Mouse (Mus musculus): ENCODE measurements around the gene Zfp143.
"Not testable (repeated sequence)": the region's sequence is repeated elsewhere in the genome, so short reads cannot be mapped to it uniquely, and the experiment has no call there.

Gene Zfp143

DNA sequence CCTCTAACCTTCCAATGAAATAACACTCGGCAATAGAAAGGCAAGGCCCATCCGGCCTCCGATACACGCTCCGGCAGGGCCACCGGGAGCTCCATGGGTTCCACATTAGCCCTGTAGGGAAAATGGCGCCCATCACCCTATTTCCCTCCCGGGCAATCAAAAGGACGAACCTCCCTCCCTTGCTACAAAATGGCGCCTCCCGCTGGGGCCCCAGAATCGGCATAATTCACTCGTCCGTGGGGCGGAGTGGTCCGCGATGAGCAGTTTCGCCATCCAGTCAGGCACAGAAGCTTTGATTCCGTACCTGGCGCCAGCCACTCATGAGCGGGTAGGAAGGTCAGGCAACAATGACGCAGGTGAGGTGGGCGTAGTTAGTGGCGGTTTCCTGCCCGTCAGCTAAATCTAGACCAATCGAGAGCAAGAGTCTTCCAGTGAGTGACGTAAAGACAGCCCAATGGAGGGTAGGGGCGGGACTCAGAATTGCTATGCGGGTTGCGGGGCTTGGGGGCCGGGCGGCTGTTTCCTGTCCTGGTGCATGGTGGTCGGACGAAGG is at the start of gene Zfp143:
Gene Zfp143, plus strand, starts transcription at position 19 of the 553 bp plus-strand sequence.
- DNase-seq (ENCODE audit: low read depth) = peak; percentile 100

- DNase-seq (ENCODE audit: low read depth) = no peak
Measured at GRCm38 (mm10) chr7:110011417-110011816, 49.6 kb upstream of the Zfp143 start.

- DNase-seq (ENCODE audit: low read depth) = peak; percentile 48
Measured at GRCm38 (mm10) chr7:110014272-110014671, 46.7 kb upstream of the Zfp143 start.

DNA sequence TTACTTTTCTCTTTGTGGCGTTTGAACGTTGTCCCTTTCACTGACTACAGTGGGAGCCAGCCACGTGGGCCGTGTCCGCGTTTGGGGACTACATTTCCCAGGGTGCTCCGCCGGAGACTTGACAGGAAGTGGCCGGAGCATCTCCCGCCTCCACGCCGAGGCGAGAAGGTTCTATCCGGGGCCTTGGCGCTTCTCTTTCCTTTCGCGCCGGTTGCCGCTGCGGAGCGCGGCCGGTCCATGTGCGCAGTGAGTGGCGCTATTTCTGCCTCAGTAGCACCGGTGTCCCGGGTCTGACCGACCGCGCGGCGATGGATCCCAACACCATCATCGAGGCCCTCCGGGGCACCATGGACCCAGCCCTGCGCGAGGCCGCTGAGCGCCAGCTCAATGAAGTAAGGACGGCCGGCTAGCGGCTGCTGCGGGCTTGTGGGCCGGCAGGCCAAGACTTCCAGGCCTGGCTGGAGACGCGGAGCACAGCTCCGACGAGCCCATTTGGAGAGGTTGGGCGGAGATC is 42.8 kb upstream of the Zfp143 start, which contains the start of gene Ipo7:
Gene Ipo7, plus strand, starts transcription at position 158 of the 514 bp plus-strand sequence.
- DNase-seq (ENCODE audit: low read depth) = peak; percentile 93

GRCm38 (mm10) chr7:110018631-110019482 is 42.2 kb upstream of the Zfp143 start:
- peak; percentile 53 for DNase-seq (ENCODE audit: low read depth)

GRCm38 (mm10) chr7:110023553-110023952 is 37.5 kb upstream of the Zfp143 start:
- no peak for DNase-seq (ENCODE audit: low read depth)

GRCm38 (mm10) chr7:110026594-110026993 is 34.4 kb upstream of the Zfp143 start:
- no peak for DNase-seq (ENCODE audit: low read depth)

DNA sequence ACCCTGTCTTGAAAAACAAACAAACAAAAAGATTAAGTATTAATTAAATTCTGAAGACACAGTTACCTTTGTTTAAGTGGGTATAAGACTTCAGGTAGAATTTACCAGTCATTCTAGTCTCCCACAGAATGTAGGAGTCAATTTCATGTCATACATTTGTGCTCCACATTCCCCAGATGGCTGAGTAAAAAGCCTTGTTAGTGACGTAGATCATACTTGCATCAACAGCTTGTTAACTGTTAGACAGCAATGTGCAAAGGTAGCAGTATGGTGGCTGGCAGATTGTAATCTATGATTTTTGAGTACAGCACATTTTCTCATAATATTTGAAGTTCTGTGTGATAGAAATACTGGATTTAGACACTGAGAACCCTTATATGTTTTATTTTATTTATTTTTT is 32.2 kb upstream of the Zfp143 start:
- no peak for DNase-seq (ENCODE audit: low read depth)

DNA sequence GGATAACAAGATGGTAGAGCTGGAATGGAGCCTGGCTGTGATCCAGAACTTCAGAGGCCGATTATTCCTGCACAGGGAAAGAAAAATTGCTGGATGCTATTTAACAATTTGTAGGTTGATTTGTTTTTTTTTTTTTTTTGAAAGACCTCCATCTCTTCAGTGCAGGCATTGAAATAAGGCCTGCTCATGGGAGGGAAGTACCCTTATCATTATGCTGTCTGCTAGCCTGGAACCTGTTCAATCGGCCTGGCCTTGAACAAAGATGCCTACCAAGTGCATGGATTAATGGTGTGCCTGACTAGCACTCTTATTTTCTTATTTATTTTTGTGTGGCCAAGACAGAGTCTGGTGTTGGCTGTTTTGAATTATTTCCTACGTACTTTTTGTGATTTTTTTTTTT is 30.7 kb upstream of the Zfp143 start:
- DNase-seq (ENCODE audit: low read depth) = no peak

DNA sequence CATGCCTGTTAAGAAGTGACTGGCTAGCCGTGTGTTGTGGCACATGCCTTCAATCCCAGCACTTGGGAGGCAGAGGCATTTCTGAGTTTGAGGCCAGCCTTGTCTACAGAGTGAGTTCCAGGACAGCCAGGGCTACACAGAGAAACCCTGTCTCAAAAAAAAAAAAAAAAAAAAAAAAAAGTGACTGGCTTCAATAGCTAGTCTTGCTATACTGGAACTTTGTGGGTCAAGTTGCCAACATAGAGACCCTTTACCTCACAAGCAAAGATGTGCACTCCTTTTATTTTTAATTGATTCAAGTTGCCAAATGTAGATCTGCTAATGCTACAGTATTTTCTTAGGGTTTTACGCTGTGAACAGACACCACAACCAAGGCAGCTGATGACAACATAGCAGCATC is 3.3 kb upstream of the Zfp143 start:
- DNase-seq (ENCODE audit: low read depth) = not testable (repeated sequence)

DNA sequence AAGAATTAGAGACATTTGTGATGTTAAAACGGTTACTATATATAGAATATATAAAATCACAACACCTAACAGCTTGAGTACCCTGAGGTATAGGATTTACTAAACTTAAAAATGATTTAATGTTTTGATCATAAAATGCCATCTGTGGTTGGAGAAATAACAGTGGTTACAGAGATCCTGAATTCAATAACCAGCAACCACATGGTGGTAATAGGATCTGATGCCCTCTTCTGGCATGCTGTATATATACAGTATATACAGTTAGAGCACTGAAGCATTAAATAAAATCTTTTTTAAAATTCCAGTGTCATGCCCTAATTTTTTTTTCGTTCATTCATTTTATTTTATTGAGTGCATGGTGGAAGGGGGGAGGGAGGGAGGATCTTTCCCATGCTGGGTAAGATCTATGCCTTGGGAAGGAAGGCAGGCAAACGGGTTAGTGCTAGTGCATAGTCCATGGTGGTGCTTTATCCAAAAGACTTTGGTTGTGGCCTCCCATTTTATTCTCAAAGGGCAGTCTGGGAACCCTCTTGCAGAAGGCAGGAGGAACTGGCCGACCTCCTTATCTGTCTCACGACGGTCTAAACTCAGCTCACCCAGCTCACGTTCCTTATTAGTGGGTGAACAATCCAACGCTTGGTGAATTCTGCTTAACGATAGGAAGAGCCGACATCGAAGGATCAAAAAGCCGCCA is 1.8 kb upstream of the Zfp143 start:
- peak; percentile 72 for DNase-seq (ENCODE audit: low read depth)

DNA sequence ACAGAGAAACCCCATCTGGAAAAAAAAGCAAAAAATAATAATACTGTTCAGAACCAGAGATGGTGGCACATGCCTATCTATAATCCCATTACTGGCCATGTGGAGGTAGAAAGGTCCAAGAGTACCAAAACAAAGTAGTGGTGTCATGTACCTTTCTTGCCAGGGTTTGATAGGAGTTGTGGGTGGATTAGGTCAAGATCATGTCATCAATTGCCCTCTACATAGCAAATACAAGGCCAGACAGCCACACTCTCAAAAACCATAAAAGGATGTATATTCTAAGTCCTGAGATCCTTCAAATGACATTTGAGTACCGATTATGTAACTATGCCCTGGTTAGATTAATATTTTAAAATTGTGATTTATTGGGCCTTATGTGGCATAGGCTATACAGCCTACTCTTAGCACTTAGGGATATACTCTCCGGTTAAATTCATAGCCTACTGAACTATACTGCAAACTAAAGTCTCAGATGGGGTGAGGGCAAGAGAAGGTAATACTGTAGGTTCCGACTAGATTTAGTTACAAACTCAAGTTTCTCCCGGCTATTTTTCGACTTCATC is 830 bp upstream of the Zfp143 start:
- no peak for DNase-seq (ENCODE audit: low read depth)

GRCm38 (mm10) chr7:110060669-110061198 is 283 bp upstream of the Zfp143 start:
- peak; percentile 80 for DNase-seq (ENCODE audit: low read depth)

DNA sequence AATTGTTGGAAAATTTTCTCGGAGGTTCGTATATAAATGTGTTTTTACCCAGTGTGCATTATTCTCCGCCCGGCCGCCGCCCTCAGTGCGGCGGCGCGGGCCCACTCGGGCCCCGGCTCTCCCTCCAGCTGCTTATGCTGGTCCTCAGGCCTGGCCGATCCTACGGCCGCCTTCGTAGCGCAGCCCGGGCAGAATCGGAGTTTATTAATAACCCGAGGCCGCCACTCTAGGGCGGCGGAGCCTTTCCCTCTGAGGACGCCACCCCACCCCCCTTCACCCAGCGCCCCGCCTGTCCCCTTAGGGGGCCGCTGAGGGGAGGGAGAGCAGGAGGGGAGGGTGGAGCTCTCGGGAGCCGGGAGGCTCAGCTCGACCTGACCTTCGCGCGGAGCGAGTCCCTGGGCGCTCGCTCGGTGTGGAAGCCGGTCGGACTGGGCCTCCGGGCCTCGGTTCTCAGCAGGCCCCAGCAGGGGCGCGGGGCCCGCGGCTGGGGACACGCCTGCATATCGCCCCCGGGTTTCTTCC is 796 bp downstream of the Zfp143 start:
- DNase-seq (ENCODE audit: low read depth) = no peak

DNA sequence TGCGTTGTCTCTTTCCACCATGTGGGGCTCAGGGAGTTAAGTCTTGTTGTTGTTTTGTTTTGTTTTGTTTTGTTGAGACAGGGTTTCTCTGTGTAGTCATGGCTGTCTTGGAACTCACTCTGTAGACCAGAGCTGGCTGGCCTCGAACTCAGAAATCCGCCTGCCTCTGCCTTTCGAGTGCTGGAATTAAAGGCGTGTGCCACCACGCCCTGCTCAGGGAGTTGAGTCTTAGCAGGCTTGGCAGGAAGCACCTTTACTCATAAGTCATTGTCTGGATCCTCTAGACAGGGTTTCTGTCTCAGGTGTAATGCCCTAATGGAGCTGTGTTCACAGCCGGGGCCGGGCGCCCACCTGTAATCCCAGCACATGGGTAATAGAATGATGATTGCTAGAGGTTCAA is 2.7 kb downstream of the Zfp143 start:
- DNase-seq (ENCODE audit: low read depth) = no peak

GRCm38 (mm10) chr7:110069070-110069469 is 8.1 kb downstream of the Zfp143 start:
- no peak for DNase-seq (ENCODE audit: low read depth)

- DNase-seq (ENCODE audit: low read depth) = peak; percentile 78
Measured at GRCm38 (mm10) chr7:110078168-110078567, 17.2 kb downstream of the Zfp143 start.

GRCm38 (mm10) chr7:110083386-110084165 is 22.6 kb downstream of the Zfp143 start:
- DNase-seq (ENCODE audit: low read depth) = peak; percentile 70

DNA sequence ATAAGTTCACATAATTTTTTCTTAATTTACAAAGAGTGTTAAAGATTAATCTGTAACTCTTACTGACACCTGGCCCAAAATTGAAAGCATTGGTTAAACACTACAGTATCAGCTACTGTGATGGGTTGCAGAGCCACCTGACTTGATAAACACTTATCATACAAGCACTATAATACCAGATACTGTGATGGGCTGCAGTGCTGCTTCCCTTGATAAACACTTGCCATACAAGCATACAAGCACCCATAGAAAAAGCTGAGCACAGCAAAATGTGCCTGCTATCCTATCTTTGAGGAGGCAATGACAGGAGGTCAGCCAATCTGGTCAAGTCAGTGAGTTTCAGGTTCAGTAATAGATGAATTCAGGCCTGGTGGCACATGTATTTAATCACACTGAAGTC is 24.2 kb downstream of the Zfp143 start:
- no peak for DNase-seq (ENCODE audit: low read depth)

- peak; percentile 46 for DNase-seq (ENCODE audit: low read depth)
Measured at GRCm38 (mm10) chr7:110087914-110088313, 26.9 kb downstream of the Zfp143 start.

GRCm38 (mm10) chr7:110091670-110092069 is 30.7 kb downstream of the Zfp143 start:
- DNase-seq (ENCODE audit: low read depth) = no peak
